Mouse (Mus musculus): Measurements from ENCODE around the gene Ttc5. TPM values are rescaled to one million over a fixed set of nuclear protein-coding genes. Genes with fewer than 3 reads are reported as not detected.
"Not testable (repeated sequence)": the region's sequence is repeated elsewhere in the genome, so short reads cannot be mapped to it uniquely, and the experiment has no call there.

The Ttc5 gene
- 114 and 119 TPM in 2 replicates for polyA plus RNA-seq (2015; fragmentation: Nextera tagmentation; extraction: Ambion mirVana)

GRCm38 (mm10) chr14:50785251-50785637 lies at the start of gene Ttc5:
Gene Ttc5 (minus strand): TSS chr14:50785519.
- peak within 1 kb of the TSS; percentile 61 for H3K9ac ChIP-seq (replicated peaks)
- H3K9me3 ChIP-seq (replicated peaks): no peaks in the 10 kb centered on the region
- peak within 1 kb of the TSS; percentile 85 for H3K4me3 ChIP-seq (replicated peaks)
- no peaks in the 10 kb centered on the region for H3K27me3 ChIP-seq (replicated peaks)
- ATAC-seq (ENCODE audit: low FRiP score): peak; percentile 97
- peak within 1 kb of the TSS; percentile 86 for H3K27ac ChIP-seq (replicated peaks)
- peak within 1 kb of the TSS; percentile 56 for H3K4me2 ChIP-seq
- WGBS: under 1% methylated on average over 21 of the region's 21 CpGs
- H3K4me1 ChIP-seq: peaks cover 16% of the 10 kb centered on the region
- H3K36me3 ChIP-seq: peaks cover 18% of the 10 kb centered on the region

- ATAC-seq (ENCODE audit: low FRiP score): no peak
- no peak overlapping the region for H3K9ac ChIP-seq (replicated peaks)
- 65% methylated on average over 2 of the region's 2 CpGs for WGBS
Observed at GRCm38 (mm10) chr14:50834435-50834834, 49.1 kb upstream of the Ttc5 start.

GRCm38 (mm10) chr14:50833964-50834363 lies 48.6 kb upstream of the Ttc5 start:
- H3K4me2 ChIP-seq: no peak overlapping the region
- H3K4me1 ChIP-seq: no peaks in the 10 kb centered on the region
- 88% methylated on average over 10 of the region's 10 CpGs for WGBS
- H3K9ac ChIP-seq (replicated peaks): no peak overlapping the region
- no peak overlapping the region for H3K27ac ChIP-seq (replicated peaks)
- H3K36me3 ChIP-seq: no peaks in the 10 kb centered on the region
- ATAC-seq (ENCODE audit: low FRiP score): no peak
- no peak overlapping the region for H3K4me3 ChIP-seq (replicated peaks)
- H3K27me3 ChIP-seq (replicated peaks): no peaks in the 10 kb centered on the region
- H3K9me3 ChIP-seq (replicated peaks): no peaks in the 10 kb centered on the region

More at GRCm38 (mm10) chr14:50834435-50834834, 49.1 kb upstream of the Ttc5 start:
- no peaks in the 10 kb centered on the region for H3K4me1 ChIP-seq
- H3K36me3 ChIP-seq: no peaks in the 10 kb centered on the region
- no peaks in the 10 kb centered on the region for H3K27me3 ChIP-seq (replicated peaks)
- no peak overlapping the region for H3K4me2 ChIP-seq
- H3K4me3 ChIP-seq (replicated peaks): no peak overlapping the region
- H3K27ac ChIP-seq (replicated peaks): no peak overlapping the region
- H3K9me3 ChIP-seq (replicated peaks): no peaks in the 10 kb centered on the region

- Histone ChIP-seq H3K27me3 (replicated peaks) (no peaks in the 10 kb centered on the region), H3K4me3 (replicated peaks) (no peak overlapping the region), H3K9ac (replicated peaks) (no peak overlapping the region), H3K36me3 (no peaks in the 10 kb centered on the region), H3K4me1 (no peaks in the 10 kb centered on the region), H3K9me3 (replicated peaks) (no peaks in the 10 kb centered on the region), H3K4me2 (no peak overlapping the region), H3K27ac (replicated peaks) (no peak overlapping the region)
- 81% methylated on average over 3 of the region's 3 CpGs for WGBS
- no peak for ATAC-seq (ENCODE audit: low FRiP score)
Observed at GRCm38 (mm10) chr14:50829878-50830277, 44.6 kb upstream of the Ttc5 start.

GRCm38 (mm10) chr14:50826579-50826978 lies 41.3 kb upstream of the Ttc5 start:
- Histone ChIP-seq H3K36me3 (peaks cover 21% of the 10 kb centered on the region), H3K4me1 (no peaks in the 10 kb centered on the region), H3K27me3 (replicated peaks) (no peaks in the 10 kb centered on the region), H3K4me3 (replicated peaks) (no peak overlapping the region), H3K9ac (replicated peaks) (no peak overlapping the region), H3K9me3 (replicated peaks) (no peaks in the 10 kb centered on the region), H3K4me2 (no peak overlapping the region), H3K27ac (replicated peaks) (no peak overlapping the region)
- no peak for ATAC-seq (ENCODE audit: low FRiP score)
- 86% methylated on average over 4 of the region's 4 CpGs for WGBS

GRCm38 (mm10) chr14:50824219-50824618 lies 38.9 kb upstream of the Ttc5 start:
- ATAC-seq (ENCODE audit: low FRiP score): no peak
- Histone ChIP-seq H3K36me3 (peaks cover 45% of the 10 kb centered on the region), H3K27ac (replicated peaks) (no peak overlapping the region), H3K9me3 (replicated peaks) (no peaks in the 10 kb centered on the region), H3K9ac (replicated peaks) (no peak overlapping the region), H3K4me2 (no peak overlapping the region), H3K4me1 (no peaks in the 10 kb centered on the region), H3K4me3 (replicated peaks) (no peak overlapping the region), H3K27me3 (replicated peaks) (no peaks in the 10 kb centered on the region)
- WGBS: 92% methylated on average over 9 of the region's 9 CpGs

- H3K27me3 ChIP-seq (replicated peaks): no peaks in the 10 kb centered on the region
- no peak overlapping the region for H3K4me3 ChIP-seq (replicated peaks)
- H3K9ac ChIP-seq (replicated peaks): no peak overlapping the region
- H3K36me3 ChIP-seq: peaks cover 53% of the 10 kb centered on the region
- WGBS: 82% methylated on average over 2 of the region's 2 CpGs
- no peaks in the 10 kb centered on the region for H3K4me1 ChIP-seq
- ATAC-seq (ENCODE audit: low FRiP score): no peak
- H3K27ac ChIP-seq (replicated peaks): no peak overlapping the region
- H3K4me2 ChIP-seq: no peak overlapping the region
- no peaks in the 10 kb centered on the region for H3K9me3 ChIP-seq (replicated peaks)
Observed at GRCm38 (mm10) chr14:50823240-50823639, 37.9 kb upstream of the Ttc5 start.

- Histone ChIP-seq H3K4me3 (replicated peaks) (no peak overlapping the region), H3K27me3 (replicated peaks) (no peaks in the 10 kb centered on the region), H3K9me3 (replicated peaks) (no peaks in the 10 kb centered on the region), H3K4me2 (no peak overlapping the region), H3K9ac (replicated peaks) (no peak overlapping the region), H3K4me1 (peaks cover 4% of the 10 kb centered on the region; the same call in 1 of the 2 replicates), H3K27ac (replicated peaks) (no peak overlapping the region), H3K36me3 (peaks cover 60% of the 10 kb centered on the region)
- 93% methylated on average over 2 of the region's 2 CpGs for WGBS
- no peak for ATAC-seq (ENCODE audit: low FRiP score)
Observed at GRCm38 (mm10) chr14:50813060-50813459, 27.7 kb upstream of the Ttc5 start.

GRCm38 (mm10) chr14:50807487-50808072 lies 22.3 kb upstream of the Ttc5 start, which contains the start of the genes Ccnb1ip1 and Parp2:
Gene Ccnb1ip1 (minus strand): TSS chr14:50807732.
Gene Parp2 (plus strand): TSS chr14:50807841.
- H3K4me2 ChIP-seq: peak within 1 kb of the TSS; percentile 65
- ATAC-seq (ENCODE audit: low FRiP score): peak; percentile 97
- peak within 1 kb of the TSS; percentile 92 for H3K27ac ChIP-seq (replicated peaks)
- peak within 1 kb of the TSS; percentile 60 for H3K9ac ChIP-seq (replicated peaks)
- H3K36me3 ChIP-seq: peaks cover 21% of the 10 kb centered on the region
- H3K4me1 ChIP-seq: peaks cover 7% of the 10 kb centered on the region
- under 1% methylated on average over 42 of the region's 42 CpGs for WGBS
- no peaks in the 10 kb centered on the region for H3K27me3 ChIP-seq (replicated peaks)
- peak within 1 kb of the TSS; percentile 58 for H3K4me3 ChIP-seq (replicated peaks)
- H3K9me3 ChIP-seq (replicated peaks): no peaks in the 10 kb centered on the region

GRCm38 (mm10) chr14:50806469-50806868 lies 21.1 kb upstream of the Ttc5 start:
- H3K9me3 ChIP-seq (replicated peaks); H3K27me3 ChIP-seq (replicated peaks); ATAC-seq (ENCODE audit: low FRiP score); H3K9ac ChIP-seq (replicated peaks); H3K4me1 ChIP-seq: not testable (repeated sequence)
- Histone ChIP-seq H3K4me2 (peak overlapping the region; percentile 65), H3K27ac (replicated peaks) (peak overlapping the region; percentile 61), H3K4me3 (replicated peaks) (peak overlapping the region; percentile 21; the same call in 1 of the 2 replicates), H3K36me3 (peaks cover 12% of the 10 kb centered on the region; the same call in 1 of the 2 replicates)
- WGBS: 88% methylated on average over 5 of the region's 5 CpGs

GRCm38 (mm10) chr14:50804683-50805082 lies 19.4 kb upstream of the Ttc5 start:
- 74% methylated on average over 13 of the region's 13 CpGs for WGBS
- no peak overlapping the region for H3K27ac ChIP-seq (replicated peaks)
- no peak overlapping the region for H3K4me3 ChIP-seq (replicated peaks)
- H3K9me3 ChIP-seq (replicated peaks): no peaks in the 10 kb centered on the region
- no peaks in the 10 kb centered on the region for H3K36me3 ChIP-seq
- ATAC-seq (ENCODE audit: low FRiP score): no peak
- H3K4me1 ChIP-seq: peaks cover 10% of the 10 kb centered on the region
- no peaks in the 10 kb centered on the region for H3K27me3 ChIP-seq (replicated peaks)
- no peak overlapping the region for H3K4me2 ChIP-seq
- H3K9ac ChIP-seq (replicated peaks): no peak overlapping the region

- Histone ChIP-seq H3K4me2 (no peak overlapping the region), H3K9ac (replicated peaks) (no peak overlapping the region), H3K4me3 (replicated peaks) (no peak overlapping the region), H3K36me3 (no peaks in the 10 kb centered on the region), H3K9me3 (replicated peaks) (no peaks in the 10 kb centered on the region), H3K27ac (replicated peaks) (no peak overlapping the region), H3K4me1 (peaks cover 6% of the 10 kb centered on the region), H3K27me3 (replicated peaks) (no peaks in the 10 kb centered on the region)
- no peak for ATAC-seq (ENCODE audit: low FRiP score)
- 74% methylated on average over 4 of the region's 4 CpGs for WGBS
Observed at GRCm38 (mm10) chr14:50802843-50803562, 17.7 kb upstream of the Ttc5 start.
